Mouse (Mus musculus) hindbrain, embryonic 15.5 days (tissue): ENCODE results near the gene Paxbp1. TPM values are rescaled to one million over a fixed set of nuclear protein-coding genes. Genes with fewer than 3 reads are reported as not detected.

ENCODE experiments used
- ATAC-seq: fragments of 200-750 bp; cut with Nextera tagmentation; 2 replicates; pipeline ENCODE4 v1.8.0; 2017; ENCODE audit warnings: low read depth, moderate number of reproducible peaks, moderate TSS enrichment; ENCODE audit not compliant: low FRiP score
- H3K27ac ChIP-seq: fragments of 300-500 bp; sonication (generic); replicated peaks from 2 replicates; pipeline ENCODE4 v1.5.1; 2015; ENCODE audit warnings: mild to moderate bottlenecking, inconsistent platforms
- H3K27me3 ChIP-seq: fragments of 300-500 bp; sonication (generic); 2 replicates; pipeline ENCODE4 v1.6.1; 2015; ENCODE audit warnings: control low read depth, inconsistent platforms
- H3K36me3 ChIP-seq: fragments of 300-500 bp; sonication (generic); 2 replicates; pipeline ENCODE4 v1.6.1; 2015; ENCODE audit warnings: control low read depth, inconsistent platforms
- H3K4me1 ChIP-seq: fragments of 300-500 bp; sonication (generic); replicated peaks from 2 replicates; pipeline ENCODE4 v1.6.1; 2015; ENCODE audit warnings: control low read depth, inconsistent platforms
- H3K4me2 ChIP-seq: fragments of 300-500 bp; sonication (generic); 2 replicates; pipeline ENCODE4 v1.6.1; 2015; ENCODE audit warnings: moderate library complexity, mild to moderate bottlenecking, inconsistent platforms
- H3K4me3 ChIP-seq: fragments of 300-500 bp; sonication (generic); 2 replicates; pipeline ENCODE4 v1.5.1; 2015; ENCODE audit warnings: mild to moderate bottlenecking, inconsistent platforms
- H3K9ac ChIP-seq: fragments of 300-500 bp; sonication (generic); 2 replicates; pipeline ENCODE4 v1.6.1; 2015; ENCODE audit warnings: inconsistent platforms
- H3K9me3 ChIP-seq: fragments of 300-500 bp; sonication (generic); 2 replicates; pipeline ENCODE4 v1.6.1; 2016; ENCODE audit warnings: control low read depth, inconsistent platforms
- WGBS: fragments of 180-500 bp; shearing (Covaris S2); methylation state at CpG from one replicate; pipeline ENCODE4 v1.1.7; 2015; 5-methylcytosine and 5-hydroxymethylcytosine counted together
- polyA plus RNA-seq: library from polyadenylated mRNA; unstranded; fragments of >200 nt; fragmentation: Nextera tagmentation; extraction: Ambion mirVana; gene quantifications from 2 replicates; pipeline ENCODE4 v1.2.1, GENCODE M21; 2015

Paxbp1 gene
- polyA plus RNA-seq, 1 experiment from 2014 or later, result 61.2 TPM

DNA sequence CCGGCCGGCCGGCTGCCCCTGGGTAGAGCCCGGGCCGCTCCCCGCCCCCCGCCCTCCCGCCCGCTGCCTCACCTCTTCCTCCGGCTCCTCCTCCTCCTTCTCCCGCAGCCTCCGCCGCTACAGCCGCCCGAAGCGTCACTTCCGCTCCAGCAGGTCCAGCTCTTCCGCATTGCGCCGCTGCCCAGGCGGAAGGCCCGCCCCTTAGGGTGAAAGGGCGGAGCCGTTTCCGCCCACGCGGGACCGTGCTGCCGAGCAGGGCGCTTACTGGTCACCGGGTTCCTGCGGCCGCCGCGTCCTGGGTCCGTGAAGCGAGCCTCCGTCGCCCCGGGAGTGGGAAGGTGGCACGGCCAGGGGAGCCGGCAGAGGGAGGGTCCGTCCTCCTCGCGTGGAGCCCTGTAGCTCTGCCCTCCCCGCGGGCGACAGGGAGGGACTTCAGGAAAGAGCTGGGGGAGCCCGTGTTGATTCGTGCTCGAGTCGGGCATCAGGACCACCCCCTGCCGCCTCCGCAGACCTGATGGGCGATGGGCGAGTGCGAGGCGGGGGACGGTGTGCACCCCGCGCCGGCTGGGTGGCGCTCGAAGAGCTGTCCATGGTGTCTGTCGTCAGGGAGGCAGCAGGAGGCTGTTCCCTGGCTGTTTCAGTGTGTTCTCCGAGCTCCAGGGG lies 33.2 kb downstream of the Paxbp1 start, which contains the start of gene Synj1:
Gene Synj1, minus strand, starts transcription at position 288 of the 663 bp plus-strand sequence.
- Histone ChIP-seq H3K4me1 (peaks cover 27% of the 10 kb centered on the region), H3K27me3 (no peaks in the 10 kb centered on the region), H3K9me3 (no peaks in the 10 kb centered on the region), H3K4me3 (peak within 1 kb of the TSS; percentile 73), H3K27ac (peak within 1 kb of the TSS; percentile 93), H3K36me3 (peaks cover 28% of the 10 kb centered on the region), H3K4me2 (peak within 1 kb of the TSS; percentile 73), H3K9ac (peak within 1 kb of the TSS; percentile 73)
- under 1% methylated on average over 61 of the region's 66 CpGs for WGBS
- peak; percentile 96 for ATAC-seq

DNA sequence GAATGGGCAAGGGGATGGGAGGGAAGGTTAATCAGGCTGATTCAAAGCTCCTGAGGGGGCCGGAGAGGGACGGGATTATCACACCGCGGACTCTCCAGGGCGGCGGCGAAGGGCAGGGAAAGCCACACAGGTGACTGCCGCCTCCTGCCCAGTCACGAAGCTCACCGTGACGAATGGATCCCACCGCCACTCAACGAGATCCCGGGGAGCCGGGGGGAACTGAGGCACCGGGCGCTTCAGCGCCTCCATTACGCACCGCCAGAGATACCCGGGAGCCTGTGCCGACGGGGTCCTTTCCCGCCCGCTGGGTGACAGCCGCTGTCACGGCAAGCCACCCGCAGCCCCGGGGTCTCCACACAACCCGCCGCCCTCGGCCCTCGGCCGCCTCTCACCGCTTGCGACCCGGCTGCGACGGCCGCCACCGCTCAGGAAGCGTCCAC lies 33.7 kb downstream of the Paxbp1 start:
- peaks cover 22% of the 10 kb centered on the region for H3K36me3 ChIP-seq
- peaks cover 27% of the 10 kb centered on the region for H3K4me1 ChIP-seq
- H3K4me2 ChIP-seq, result peak overlapping the region; percentile 73
- H3K27ac ChIP-seq, result peak overlapping the region; percentile 93
- ATAC-seq, result no peak; the same call in 1 of the 2 replicates
- peak overlapping the region; percentile 73 for H3K4me3 ChIP-seq
- no peaks in the 10 kb centered on the region for H3K9me3 ChIP-seq
- H3K27me3 ChIP-seq, result no peaks in the 10 kb centered on the region
- 0% methylated on average over 29 of the region's 42 CpGs for WGBS
- peak overlapping the region; percentile 73 for H3K9ac ChIP-seq

GRCm38 (mm10) chr16:91009942-91010529 lies 34.3 kb downstream of the Paxbp1 start:
- H3K9me3 ChIP-seq, result no peaks in the 10 kb centered on the region
- H3K4me1 ChIP-seq, result peaks cover 27% of the 10 kb centered on the region
- peak overlapping the region; percentile 73 for H3K4me3 ChIP-seq
- peak overlapping the region; percentile 93 for H3K27ac ChIP-seq
- WGBS, result 2% methylated on average over 19 of the region's 19 CpGs
- peak overlapping the region; percentile 73 for H3K9ac ChIP-seq
- H3K4me2 ChIP-seq, result peak overlapping the region; percentile 73
- no peak for ATAC-seq
- peaks cover 17% of the 10 kb centered on the region for H3K36me3 ChIP-seq
- H3K27me3 ChIP-seq, result no peaks in the 10 kb centered on the region

DNA sequence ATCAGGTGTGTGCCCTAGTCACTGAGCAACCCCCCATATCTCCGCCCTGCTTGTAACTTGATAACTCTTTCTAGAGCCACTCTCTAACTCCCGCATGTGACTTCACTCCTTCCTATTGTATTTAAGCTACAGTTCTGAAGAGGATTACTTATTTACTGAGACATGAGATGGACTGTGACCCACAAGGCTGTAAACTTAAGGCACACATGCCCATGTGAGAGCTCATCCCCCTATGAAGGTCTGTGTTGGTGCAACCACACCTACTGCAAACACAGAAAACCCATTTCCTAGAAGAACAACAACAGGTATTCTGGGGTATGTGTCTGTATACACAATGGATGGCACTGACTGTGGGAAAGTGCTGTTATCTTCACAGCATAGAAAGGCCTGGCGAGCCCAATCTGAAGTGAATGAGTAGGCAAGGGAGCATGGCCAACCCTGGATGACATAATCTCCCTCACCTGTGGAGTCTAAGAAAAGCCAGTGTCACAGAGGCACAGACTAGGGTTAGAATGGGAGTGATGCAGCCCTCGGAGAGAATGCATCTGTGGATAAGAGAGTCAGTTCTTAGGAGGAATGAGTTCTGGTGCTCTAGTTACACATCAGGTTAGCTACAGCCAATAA lies 39.3 kb downstream of the Paxbp1 start:
- Histone ChIP-seq H3K9ac (no peak overlapping the region), H3K36me3 (peaks cover 5% of the 10 kb centered on the region; the same call in 1 of the 2 replicates), H3K27ac (no peak overlapping the region), H3K4me3 (no peak overlapping the region), H3K9me3 (no peaks in the 10 kb centered on the region), H3K4me2 (no peak overlapping the region), H3K4me1 (peaks cover 17% of the 10 kb centered on the region), H3K27me3 (no peaks in the 10 kb centered on the region)
- WGBS, result 92% methylated on average over 4 of the region's 4 CpGs
- ATAC-seq, result no peak

- no peak overlapping the region for H3K4me2 ChIP-seq
- H3K9me3 ChIP-seq, result no peaks in the 10 kb centered on the region
- H3K27me3 ChIP-seq, result no peaks in the 10 kb centered on the region
- no peak overlapping the region for H3K9ac ChIP-seq
- H3K4me3 ChIP-seq, result no peak overlapping the region
- no peak for ATAC-seq
- peaks cover 5% of the 10 kb centered on the region; the same call in 1 of the 2 replicates for H3K4me1 ChIP-seq
- WGBS, result 95% methylated on average over 2 of the region's 2 CpGs
- H3K27ac ChIP-seq, result no peak overlapping the region
- no peaks in the 10 kb centered on the region for H3K36me3 ChIP-seq
These were observed 43.2 kb downstream of the Paxbp1 start for GRCm38 (mm10) chr16:91001098-91001497.

DNA sequence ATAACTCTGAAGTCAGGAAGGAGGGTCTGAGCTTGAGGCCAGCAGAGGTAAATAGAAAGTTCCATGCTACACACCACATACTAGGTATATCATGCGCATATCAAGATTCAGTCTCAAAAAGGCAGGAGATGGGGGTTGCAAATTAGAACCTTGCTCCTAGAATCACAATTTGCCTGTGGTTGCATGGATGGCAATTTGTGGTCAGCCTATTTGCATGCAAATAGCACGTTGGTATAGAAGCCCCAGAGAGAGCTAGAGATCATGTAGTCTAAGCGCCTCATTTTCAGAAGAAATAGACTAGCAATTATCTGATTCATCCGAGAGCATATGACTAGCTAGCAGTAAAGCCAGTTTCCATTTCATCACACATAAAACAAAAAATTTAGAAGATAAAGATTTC lies 44.5 kb downstream of the Paxbp1 start:
- H3K4me3 ChIP-seq, result no peak overlapping the region
- no peak overlapping the region for H3K9ac ChIP-seq
- H3K36me3 ChIP-seq, result no peaks in the 10 kb centered on the region
- 44% methylated on average over 4 of the region's 4 CpGs for WGBS
- H3K27ac ChIP-seq, result no peak overlapping the region
- H3K4me1 ChIP-seq, result peaks cover 8% of the 10 kb centered on the region; the same call in 1 of the 2 replicates
- no peak overlapping the region for H3K4me2 ChIP-seq
- no peak for ATAC-seq
- no peaks in the 10 kb centered on the region for H3K9me3 ChIP-seq
- H3K27me3 ChIP-seq, result no peaks in the 10 kb centered on the region

- Histone ChIP-seq H3K36me3 (peaks cover 6% of the 10 kb centered on the region; the same call in 1 of the 2 replicates), H3K4me1 (peaks cover 8% of the 10 kb centered on the region; the same call in 1 of the 2 replicates), H3K4me2 (no peak overlapping the region), H3K9ac (no peak overlapping the region), H3K27me3 (no peaks in the 10 kb centered on the region), H3K9me3 (no peaks in the 10 kb centered on the region), H3K4me3 (no peak overlapping the region), H3K27ac (no peak overlapping the region)
- ATAC-seq, result no peak
- 90% methylated on average over 3 of the region's 3 CpGs for WGBS
These were observed 46.5 kb downstream of the Paxbp1 start for GRCm38 (mm10) chr16:90997822-90998221.

DNA sequence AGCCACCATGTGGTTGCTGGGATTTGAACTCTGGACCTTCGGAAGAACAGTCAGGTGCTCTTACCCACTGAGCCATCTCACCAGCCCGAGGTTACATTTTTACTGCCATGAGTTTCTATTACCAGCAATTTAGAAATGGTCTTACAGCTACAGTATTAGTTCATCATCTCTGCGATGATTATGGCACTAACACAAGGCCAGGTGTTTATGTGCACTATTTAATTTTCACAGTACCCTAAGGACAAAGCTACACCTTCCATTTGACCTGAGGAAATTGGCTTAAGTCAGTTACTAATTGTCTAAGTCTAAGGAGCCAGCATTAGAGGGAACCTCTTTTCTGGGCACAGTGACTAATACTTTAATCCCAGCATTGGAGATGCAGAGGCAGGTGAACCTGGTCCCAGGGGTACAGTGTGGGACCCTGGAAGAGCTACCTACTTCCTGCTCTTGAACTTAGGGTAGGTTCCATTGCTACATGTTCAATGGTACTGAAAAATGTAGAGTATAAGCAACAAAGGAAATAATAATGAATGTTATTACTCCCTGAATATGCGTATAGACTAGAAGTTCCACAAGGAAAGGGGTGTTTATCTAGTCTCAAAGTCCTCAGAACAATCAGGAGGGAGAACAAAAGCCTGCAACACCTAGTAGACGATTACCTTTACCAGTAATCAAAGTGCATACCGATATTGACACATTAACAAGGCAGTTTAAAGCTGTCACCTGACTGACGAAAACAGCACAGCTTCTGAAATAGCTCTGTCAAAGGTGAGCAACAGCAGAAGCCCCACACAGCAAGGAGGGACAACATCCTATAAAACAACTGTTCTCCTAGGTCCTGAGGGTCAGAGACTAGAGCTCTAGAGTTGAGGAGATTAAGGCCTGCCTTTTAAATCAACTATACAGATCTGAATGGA lies 47.8 kb downstream of the Paxbp1 start:
- Histone ChIP-seq H3K9ac (no peak overlapping the region), H3K36me3 (peaks cover 8% of the 10 kb centered on the region; the same call in 1 of the 2 replicates), H3K4me2 (no peak overlapping the region), H3K27me3 (no peaks in the 10 kb centered on the region), H3K27ac (no peak overlapping the region), H3K9me3 (no peaks in the 10 kb centered on the region), H3K4me1 (peaks cover 8% of the 10 kb centered on the region; the same call in 1 of the 2 replicates), H3K4me3 (no peak overlapping the region)
- WGBS, result 89% methylated on average over 7 of the region's 7 CpGs
- ATAC-seq, result no peak

DNA sequence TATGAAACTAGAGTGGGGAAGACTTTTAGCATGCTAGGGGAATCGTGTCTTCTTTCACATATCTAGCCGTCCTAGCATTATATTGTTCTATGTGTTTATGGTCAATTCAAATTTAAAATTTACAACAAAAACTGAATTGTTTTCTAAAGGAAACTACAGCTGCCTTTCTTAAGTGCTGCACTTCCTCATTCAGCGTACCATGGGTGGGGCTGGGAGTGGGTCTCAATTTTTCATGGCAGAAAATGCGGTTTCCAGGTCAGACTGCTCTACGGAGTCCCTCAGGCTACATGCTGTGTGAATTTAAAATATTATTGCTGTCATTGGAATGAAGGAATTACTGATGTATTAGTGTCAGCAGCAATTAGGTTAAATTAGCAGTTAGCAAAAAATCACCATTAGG lies 48.8 kb downstream of the Paxbp1 start:
- Histone ChIP-seq H3K27me3 (no peaks in the 10 kb centered on the region), H3K4me1 (peaks cover 8% of the 10 kb centered on the region; the same call in 1 of the 2 replicates), H3K36me3 (peaks cover 17% of the 10 kb centered on the region; the same call in 1 of the 2 replicates), H3K27ac (no peak overlapping the region), H3K9me3 (no peaks in the 10 kb centered on the region), H3K4me2 (no peak overlapping the region), H3K9ac (no peak overlapping the region), H3K4me3 (no peak overlapping the region)
- WGBS, result 73% methylated on average over 5 of the region's 5 CpGs
- no peak for ATAC-seq

GRCm38 (mm10) chr16:90995023-90995422 lies 49.3 kb downstream of the Paxbp1 start:
- Histone ChIP-seq H3K36me3 (peaks cover 21% of the 10 kb centered on the region; the same call in 1 of the 2 replicates), H3K9ac (no peak overlapping the region), H3K4me2 (no peak overlapping the region), H3K4me3 (no peak overlapping the region), H3K4me1 (peaks cover 8% of the 10 kb centered on the region; the same call in 1 of the 2 replicates), H3K27me3 (no peaks in the 10 kb centered on the region), H3K9me3 (no peaks in the 10 kb centered on the region), H3K27ac (no peak overlapping the region)
- 82% methylated on average over 4 of the region's 4 CpGs for WGBS
- no peak for ATAC-seq

DNA sequence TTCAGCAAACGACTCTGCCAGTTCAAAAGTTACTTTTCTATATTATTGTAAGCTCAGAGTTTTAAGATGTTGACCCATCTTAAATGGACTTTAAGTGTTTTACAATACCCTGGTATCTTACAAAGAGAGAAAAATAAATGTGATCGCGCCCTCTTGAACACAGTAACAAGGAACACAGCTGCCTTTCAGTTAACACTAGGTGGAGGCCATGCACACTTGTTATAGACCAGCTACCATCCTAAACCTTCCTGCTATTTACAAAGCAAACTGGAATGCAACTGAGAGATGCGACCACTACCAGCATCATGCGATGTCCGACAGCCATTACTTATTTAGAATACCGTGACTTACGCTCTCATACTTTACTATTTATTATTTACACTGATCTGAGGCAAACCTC lies 55.2 kb downstream of the Paxbp1 start:
- H3K27me3 ChIP-seq, result no peaks in the 10 kb centered on the region

More for the DNA sequence above, 55.2 kb downstream of the Paxbp1 start:
- Histone ChIP-seq H3K27ac (no peak overlapping the region), H3K4me3 (no peak overlapping the region), H3K9ac (no peak overlapping the region), H3K4me1 (no peaks in the 10 kb centered on the region), H3K4me2 (no peak overlapping the region), H3K9me3 (no peaks in the 10 kb centered on the region), H3K36me3 (peaks cover 27% of the 10 kb centered on the region)
- ATAC-seq, result no peak
- 96% methylated on average over 8 of the region's 8 CpGs for WGBS
